Mouse (Mus musculus) mouse embryonic stem cell (cell line): ENCODE results near the gene Vsig2.

Experiments
- in situ Hi-C, 2 experiments: fragments of 300-500 bp; cut with MboI; formaldehyde crosslinking; loops; 1 replicate in 1 of 2; 3 replicates in 1 of 2; pipeline ENCODE4 v1.14.3; 2019 to 2020; ENCODE audit warnings: low sequenced_read_pairs in 2 of 2, low pct_unique_long_range_greater_than_20kb in 1 of 2, mixed read lengths in 1 of 2; ENCODE audit not compliant: unreplicated experiment in 1 of 2

The Vsig2 gene

DNA sequence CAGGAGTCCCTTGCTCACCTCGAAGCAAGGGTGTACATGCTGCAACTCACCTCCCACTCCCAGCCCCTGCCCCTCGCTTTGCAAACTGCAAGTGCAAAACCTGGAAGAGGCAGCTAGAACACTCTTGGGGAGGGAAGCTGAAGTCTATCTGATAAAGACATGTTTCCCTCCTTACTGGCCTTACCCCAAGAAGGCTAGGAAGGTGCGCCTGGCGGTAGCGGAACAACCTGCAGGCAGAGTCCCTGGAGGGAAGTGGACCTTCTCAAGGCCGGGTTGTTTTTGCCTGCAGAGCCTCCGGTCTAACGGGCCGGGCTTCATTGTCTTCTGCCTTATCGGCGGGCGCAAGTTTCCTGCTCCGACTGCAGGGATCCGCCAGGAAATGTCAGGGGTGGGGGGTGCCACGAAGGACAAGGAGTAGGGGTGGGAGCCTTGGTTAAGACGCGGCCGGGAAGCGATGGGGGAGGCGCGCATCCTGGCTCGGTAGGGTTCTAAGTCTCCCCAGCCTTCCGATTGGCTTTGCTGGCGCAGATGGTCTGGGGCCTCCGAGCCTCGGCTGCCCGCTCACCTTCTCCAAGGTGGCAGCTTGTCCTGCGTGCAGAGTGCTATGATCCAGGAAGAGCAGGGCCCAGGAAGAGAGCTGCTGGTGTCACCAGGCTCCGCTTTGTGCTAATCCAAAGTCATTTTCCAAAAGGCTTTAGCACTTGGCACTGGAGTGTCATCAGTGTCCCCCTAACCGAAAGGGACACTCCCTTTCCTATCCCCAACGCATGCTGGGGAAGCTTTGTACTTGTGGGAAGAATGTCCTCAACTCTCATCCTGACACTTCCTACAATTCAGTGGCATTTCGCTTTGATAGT, 8.8 kb upstream of the Vsig2 start:
- in situ Hi-C loops: no loop called here

DNA sequence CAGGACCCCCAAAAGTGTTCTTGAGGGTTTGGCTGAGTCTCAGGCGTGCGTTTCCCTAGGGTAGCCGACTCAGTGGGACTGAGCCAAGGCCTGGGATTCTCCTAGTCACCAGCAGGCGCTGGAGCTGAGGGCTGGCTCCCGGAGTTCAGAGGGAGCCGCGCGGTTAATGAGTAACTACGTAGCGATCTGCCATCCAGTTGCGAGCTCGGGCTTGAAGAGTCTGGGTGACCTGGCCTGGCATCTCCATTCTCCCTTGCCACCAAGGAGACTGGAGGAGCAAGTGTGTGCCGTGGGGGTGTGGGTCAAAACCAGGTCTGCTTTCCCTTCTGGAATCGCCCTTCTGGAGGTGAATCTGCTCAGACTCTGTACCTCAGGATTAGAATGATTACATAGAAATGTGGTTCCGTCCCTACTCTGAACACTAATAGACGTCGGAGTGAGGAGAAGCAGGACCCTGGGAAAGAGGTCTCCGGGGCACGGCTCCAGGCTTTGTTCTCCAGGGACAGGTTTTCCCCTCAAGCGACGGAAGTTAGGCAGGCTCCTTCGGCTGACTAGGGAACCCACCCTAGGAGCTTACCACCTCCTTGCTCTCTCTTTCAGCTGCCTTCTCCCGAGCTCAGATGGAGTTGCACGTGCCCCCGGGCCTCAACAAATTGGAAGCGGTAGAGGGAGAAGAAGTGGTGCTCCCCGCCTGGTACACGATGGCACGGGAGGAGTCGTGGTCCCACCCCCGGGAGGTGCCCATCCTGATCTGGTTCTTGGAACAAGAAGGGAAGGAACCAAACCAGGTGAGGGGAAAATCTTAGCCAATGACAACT, 8.0 kb upstream of the Vsig2 start:
- in situ Hi-C loops: no loop called here

DNA sequence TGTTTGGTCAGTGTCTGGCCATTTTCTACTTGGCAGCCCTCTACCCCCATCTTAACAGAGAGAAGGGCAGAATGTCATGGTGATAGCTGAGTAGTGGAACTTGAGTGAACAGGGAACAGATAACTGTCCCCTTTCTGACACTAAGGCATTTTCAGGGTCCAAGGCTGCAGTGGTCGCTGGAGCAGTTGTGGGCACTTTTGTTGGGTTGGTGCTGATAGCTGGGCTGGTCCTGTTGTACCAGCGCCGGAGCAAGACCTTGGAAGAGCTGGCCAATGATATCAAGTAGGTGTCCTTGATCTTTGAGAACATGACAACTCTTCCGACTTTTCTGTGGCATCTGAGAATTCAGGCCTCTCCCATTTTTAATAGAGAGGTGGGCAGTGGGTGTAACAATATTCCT, 2.2 kb upstream of the Vsig2 start:
- in situ Hi-C loops: no loop called here

DNA sequence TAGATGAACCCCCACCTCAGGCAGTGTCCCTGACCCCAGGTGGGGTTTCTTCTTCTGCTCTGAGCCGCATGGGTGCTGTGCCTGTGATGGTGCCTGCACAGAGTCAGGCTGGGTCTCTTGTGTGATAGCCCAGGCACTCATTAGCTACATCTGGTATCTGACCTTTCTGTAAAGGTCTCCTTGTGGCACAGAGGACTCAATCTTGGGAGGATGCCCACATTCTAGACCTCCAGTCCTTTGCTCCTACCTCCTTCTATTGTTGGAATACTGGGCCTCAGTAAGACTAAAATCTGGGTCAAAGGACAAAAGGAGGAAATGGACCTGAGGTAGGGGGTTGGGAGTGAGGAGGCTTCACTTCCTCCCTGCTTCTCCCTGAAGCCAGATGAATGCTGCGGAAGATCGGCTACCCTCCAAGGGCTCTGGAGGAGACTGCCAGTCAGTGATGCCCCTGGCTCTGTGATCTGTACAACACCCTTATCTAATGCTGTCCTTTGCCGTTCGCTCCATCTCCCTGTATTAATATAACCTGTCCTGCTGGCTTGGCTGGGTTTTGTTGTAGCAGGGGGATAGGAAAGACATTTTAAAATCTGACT, 1.3 kb upstream of the Vsig2 start:
- in situ Hi-C loops: no loop called here

DNA sequence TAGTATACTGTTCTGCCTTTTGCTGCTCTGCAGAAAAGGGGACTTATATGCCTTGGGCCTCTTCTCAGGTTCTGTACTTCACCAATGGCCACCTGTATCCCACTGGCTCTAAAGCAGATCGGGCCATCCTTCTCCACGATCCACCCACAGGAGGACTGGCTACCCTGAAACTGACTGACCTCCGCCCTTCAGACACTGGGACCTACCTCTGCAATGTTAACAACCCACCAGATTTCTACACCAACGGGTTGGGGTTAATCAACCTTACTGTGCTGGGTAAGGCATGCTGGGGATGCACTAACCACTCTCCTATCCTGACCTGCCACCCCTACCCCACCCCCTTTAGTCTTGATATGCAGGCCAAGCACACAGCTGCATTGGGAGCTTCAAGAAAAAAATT, 1.2 kb downstream of the Vsig2 start:
- in situ Hi-C loops: no loop called here

DNA sequence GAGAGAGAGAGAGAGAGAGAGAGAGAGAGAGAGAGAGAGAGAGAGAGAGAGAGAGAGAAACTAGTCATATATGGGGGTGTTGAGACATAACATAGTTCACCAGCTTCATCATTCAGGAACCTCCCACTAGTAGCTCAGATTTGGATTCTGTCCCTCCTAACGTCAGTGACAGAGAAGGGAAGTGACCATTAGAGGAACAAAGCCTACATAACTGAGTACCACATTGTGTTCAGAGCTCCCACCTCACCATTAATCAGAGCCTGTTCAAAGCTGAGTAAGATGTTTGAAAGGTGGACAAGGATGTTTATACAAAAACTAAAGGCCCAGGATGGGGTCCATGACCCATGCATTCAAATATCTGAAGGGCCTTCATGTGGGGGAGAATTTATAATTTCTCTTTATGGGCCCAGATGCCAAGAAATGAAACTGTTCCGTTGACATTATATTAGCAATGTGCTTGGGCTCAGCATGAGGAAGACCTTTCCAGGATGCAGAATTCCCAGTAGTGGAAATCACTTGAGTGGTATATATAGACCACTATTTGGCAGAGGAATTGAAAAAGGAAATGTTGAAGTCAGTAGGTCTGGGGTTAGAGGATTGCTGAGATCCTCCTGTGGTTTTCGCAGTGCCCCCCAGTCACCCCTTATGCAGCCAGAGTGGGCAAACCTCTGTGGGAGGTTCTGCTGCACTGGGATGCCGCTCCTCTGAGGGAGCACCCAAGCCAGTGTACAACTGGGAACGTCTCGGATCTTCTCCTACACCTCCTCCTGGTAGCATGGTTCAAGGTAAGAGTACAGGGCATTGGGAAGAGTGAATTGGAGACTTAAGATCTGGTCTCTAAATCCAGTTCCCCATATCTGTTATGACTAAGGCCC, 1.9 kb downstream of the Vsig2 start:
- in situ Hi-C loops: no loop called here

DNA sequence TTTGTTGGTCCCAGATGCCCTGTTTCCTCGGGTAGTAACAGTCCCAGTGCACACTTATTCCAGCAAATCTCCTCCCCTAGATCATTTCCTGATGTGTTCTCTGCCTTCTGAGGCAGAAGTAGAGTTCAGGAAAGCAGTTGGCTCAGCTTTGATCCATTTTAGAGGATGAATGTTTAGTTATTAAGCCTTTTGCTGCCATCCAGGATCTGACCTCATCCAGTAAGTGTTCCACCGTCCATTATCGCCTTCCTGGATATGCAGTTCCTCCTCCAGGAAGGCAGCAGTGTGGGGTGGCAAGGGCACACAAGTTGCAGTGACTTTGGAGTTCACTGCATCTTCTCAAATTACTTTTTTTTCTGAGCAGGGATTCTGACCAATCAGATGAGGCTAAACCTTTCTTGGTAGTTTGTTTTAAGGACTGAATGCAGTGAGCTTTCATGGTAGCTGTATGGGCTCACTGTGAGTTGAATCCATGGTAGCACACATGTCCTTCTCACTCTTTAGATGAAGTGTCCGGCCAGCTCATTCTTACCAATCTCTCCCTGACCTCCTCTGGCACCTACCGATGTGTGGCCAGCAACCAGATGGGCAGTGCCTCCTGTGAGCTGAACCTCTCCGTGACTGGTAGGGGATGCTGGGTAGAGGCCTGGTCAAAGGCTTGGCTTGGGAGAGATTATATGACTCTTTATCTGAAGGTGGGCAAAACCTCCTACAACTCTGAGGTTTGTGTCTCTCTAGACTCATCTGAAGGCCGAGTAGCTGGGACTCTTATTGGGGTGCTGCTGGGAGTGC, 3.0 kb downstream of the Vsig2 start:
- in situ Hi-C loops: no loop called here

DNA sequence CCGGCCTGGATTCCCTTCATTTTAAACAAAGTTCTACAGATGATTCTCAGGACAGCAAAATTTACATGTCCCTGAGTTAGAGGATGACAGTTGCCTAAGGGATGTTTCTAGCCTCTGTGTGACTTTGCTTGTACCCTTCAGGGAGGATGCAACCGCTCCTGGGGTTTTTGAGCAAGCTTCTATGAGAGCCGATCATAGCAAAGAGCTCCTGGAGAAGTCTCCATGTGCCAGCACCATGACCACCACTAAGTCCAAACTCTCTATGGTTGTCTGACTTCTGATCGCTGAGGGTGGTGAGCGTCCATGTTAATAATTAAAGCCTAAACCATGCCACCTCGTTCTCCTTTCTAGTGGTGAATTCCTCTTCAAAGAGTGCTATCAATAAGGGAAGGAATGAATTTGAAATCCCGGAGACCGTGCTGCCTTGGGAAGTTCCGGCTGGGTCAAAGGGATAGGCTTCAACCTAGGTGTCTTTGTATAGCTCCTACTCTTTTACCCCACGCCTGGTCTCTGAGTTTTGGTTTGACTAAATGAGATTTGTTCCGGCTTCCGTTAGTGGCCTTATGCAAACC, 4.9 kb downstream of the Vsig2 start:
- in situ Hi-C loops: no loop called here

DNA sequence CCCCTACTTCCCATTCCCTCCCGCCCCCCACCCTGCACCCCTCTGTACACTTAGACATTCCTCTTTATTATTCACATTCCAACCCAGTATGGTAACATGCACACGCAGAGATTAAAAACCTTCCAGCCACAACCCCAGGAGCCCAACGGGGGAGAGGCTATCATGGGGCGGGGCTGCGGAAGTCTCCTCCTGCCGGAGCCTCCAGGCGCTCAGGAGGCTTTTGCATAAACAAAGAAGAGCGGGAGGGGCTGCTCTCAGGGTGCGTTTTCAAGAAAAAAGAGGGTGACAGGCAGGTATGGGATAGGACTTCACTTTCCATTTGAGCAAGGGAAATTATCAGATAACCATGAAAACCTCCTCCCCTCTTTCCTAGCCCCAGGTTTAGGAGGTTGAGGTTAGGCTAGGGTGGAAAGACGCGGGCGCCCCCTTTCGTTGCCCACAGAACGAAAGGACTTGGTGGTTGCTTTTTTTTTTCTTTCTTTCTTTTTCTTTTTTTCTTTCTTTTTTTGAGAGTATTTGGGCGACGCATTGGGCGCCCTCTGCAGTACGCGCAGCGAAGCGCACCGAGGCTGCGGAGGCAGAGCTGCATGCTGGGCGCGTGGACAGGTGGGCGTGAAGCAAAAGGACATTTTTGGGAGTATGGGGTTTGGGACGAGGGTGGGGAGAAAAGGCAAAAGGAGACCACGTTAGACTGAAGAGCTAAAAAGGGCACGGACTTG, 5.6 kb downstream of the Vsig2 start:
- in situ Hi-C loops: no loop called here

DNA sequence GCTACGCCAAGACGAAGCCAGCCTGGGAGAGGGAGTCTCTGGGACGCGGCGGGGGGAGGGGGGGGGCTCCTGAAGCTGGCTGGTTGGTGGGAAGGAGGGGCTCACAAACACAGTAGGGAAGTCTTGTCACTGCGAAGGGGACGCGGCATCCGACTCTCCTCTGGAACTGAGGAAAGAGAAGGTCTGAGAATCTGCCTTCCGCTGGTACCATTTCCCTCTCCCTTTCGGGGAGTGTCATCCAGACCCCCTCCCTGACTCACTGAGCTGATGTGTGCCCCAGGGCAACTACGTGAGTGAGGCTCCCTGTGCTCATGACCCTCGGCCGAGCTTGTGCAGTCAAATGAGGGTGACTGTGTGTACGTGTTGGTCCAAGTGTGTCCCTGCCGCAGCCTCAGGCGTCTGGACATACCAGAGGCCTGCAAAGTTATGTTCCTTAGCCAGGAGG, 6.1 kb downstream of the Vsig2 start:
- in situ Hi-C loops: no loop called here

DNA sequence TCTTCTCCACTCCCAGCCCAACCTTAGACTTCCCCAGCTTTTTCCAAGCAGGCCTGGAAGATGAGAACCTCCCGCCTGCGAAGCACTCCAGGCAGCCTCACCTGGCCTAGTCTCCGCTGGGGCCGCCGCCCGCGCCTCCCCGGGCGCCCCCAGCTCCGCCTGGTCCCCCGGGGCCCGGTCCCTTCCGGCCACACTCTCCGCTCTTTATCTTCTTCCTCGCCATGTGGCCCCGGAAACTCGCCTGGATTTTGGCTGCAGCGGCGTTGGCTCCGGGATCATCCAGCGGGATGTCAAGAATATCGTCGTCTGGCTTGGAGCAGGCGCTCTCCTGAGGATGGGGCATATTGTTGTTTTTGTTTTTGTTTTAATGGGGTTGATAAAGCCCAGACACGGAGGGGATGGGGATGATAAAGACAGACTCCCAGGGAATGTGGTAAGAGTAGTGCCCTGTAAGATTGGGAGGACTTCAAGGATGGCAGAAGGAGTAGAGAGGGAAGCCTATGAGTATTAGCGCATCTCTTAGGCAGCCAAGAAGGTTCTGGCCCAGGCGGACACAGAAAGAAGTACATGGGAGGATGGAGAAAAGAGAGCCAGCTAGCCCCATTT, 6.9 kb downstream of the Vsig2 start:
- in situ Hi-C loops: no loop called here

DNA sequence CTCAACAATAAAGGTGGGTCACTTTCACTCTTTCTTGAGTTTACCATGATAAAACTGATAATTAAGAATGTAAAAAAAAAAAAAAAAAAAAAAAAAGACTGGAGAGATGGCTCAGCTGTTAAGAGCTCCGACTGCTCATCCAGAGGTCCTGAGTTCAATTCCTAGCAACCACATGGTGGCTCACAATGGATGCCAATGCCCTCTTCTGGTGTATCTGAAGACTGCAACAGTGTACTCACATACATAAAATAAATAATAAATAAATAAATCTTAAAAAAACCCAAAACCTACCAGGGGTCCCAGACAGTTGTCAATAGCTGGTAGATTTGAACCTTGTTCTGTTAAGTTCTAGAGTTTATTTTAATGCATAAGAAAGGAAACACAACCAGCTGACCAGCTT, 7.8 kb downstream of the Vsig2 start:
- in situ Hi-C loops: no loop called here

DNA sequence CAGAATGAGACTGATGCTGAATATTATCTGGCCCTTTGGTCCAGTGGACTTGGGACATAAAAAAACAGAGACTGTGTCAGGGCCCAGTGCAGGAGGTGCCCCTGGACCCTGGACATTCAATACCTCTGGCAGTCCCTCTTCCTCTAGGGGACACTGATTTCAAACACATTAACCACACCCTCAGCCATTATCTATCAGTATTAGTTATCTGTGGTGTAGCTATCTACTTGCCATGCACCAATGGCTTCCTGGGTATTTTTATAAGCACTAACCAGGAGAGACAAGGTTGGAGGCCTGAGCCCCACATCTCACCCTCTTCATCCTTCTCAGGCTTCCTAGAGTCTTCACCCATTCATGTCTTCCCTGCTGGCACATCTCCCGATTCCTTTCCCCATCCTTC, 11.4 kb downstream of the Vsig2 start:
- in situ Hi-C loops: no loop called here

DNA sequence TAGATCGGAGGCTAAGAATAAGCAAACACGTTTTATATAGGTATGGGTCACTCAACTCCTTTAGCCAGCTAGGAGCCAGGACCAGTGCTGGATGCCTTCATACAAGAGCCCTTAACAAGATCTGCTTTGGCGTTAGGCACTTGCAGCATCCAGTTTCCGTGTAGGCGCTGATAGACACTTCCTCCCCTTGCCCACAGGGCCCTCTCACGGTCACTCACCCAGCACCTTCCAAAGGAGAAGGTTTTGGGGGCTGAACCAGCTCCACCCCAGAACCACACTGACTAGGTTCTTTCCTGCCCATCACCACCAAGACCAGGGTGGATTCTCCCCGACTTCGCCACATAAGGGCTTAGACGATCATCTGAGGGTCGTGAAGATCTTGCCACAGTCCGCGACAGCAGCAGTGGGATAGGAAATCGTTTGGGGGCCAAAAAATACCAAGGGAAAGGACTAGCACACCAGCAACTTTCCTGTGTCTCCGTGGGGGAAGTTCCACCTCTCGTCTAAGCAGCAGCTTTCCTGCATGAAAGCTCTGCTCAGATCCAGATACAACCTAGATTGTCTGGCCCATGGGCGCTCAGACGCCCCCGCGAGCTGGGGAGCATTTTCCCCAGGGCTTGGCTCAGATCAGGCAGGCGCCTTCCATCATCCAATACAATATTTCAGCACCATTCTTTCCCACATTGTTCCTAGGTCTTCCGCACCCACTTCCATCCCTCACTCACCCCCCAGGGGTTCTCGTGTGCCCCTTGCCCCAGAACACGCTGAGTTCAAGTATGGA, 12.9 kb downstream of the Vsig2 start:
- in situ Hi-C loops: no loop called here

DNA sequence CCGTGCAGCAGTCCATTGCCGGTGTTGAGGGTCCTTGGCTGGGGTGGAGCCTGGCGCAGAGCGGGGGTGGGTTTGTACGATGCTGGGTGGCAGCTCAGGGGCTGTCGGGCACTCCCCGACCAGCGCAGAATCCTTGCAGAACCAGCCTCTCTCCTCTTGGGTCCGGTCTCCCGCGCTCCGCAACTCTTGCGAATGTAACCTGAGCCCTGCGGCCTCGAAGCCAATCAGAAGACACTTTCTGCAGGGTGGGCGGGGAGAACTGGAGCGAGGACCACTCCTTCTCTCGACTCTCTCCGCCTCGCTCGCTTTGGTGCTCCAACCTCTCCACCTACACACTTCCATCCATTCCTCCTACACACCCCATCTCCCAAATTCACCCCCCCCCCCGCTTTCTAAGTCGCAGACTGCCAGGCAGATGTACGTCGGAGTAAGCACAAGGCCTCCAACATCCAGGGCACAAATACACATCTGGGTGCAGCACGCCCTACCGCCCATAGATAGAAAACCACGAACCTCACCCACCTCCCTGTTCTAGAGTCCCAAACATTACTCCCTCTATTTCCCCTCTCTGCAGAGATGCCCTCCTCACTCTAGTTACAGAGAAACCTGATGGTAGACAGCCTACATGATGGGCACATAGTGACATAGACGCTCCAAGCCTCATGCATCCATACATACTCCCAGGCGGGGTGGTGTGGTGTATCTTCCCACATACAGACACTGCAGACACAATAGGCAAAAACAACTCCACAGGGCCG, 13.7 kb downstream of the Vsig2 start, which contains the start of gene Nrgn:
Gene Nrgn (minus strand): TSS at position 369 of the 758 bp plus-strand sequence.
- in situ Hi-C loops: no loop called here
